Mouse (Mus musculus) myocyte (in vitro differentiated cells): ENCODE measurements around the gene Sycp3.

Source experiments
- POLR2A ChIP-seq: IDR thresholded peaks from one replicate; pipeline ENCODE4 v1.6.1; 2011; ENCODE audit warnings: low read depth, mild to moderate bottlenecking, control low read depth, moderate library complexity; ENCODE audit not compliant: insufficient read length
- REST ChIP-seq: IDR thresholded peaks from one replicate; pipeline ENCODE4 v1.6.1; 2011; ENCODE audit warnings: mild to moderate bottlenecking, control low read depth, moderate library complexity; ENCODE audit not compliant: insufficient read depth, insufficient read length
- TCF3 ChIP-seq: IDR thresholded peaks from one replicate; pipeline ENCODE4 v1.6.1; 2011; ENCODE audit warnings: low read depth, control low read depth; ENCODE audit not compliant: insufficient read length
- USF1 ChIP-seq: IDR thresholded peaks from one replicate; pipeline ENCODE4 v1.6.1; 2011; ENCODE audit warnings: low read depth, mild to moderate bottlenecking, control low read depth, moderate library complexity

GRCm38 (mm10) chr10:88514495-88514894 is 55.1 kb downstream of the Sycp3 start:
- TF ChIP-seq POLR2A (no peak), TCF3 (no peak), REST (no peak), USF1 (no peak)
